Mouse (Mus musculus) lung, embryonic 16.5 days (tissue): ENCODE results near the gene Inpp5f. TPM values are rescaled to one million over a fixed set of nuclear protein-coding genes. Genes with fewer than 3 reads are reported as not detected.
A peak's percentile ranks its signal among the peaks of the same experiment; 100 is the strongest.
"Not testable (repeated sequence)": the region's sequence is repeated elsewhere in the genome, so short reads cannot be mapped to it uniquely, and the experiment has no call there.

Experiments
- ATAC-seq: fragments of 200-750 bp; cut with Nextera tagmentation; 2 replicates; pipeline ENCODE4 v1.8.0; 2017; ENCODE audit warnings: low read depth, mild to moderate bottlenecking, moderate library complexity
- H3K27ac ChIP-seq: fragments of 300-500 bp; sonication (generic); 2 replicates; pipeline ENCODE4 v1.5.1; 2014; ENCODE audit warnings: mild to moderate bottlenecking, control low read depth, low read length
- H3K27me3 ChIP-seq: fragments of 300-500 bp; sonication (generic); 2 replicates; pipeline ENCODE4 v1.6.1; 2014; ENCODE audit warnings: low read depth, low read length, mixed read lengths; ENCODE audit not compliant: control insufficient read depth, insufficient read depth
- H3K36me3 ChIP-seq: fragments of 300-500 bp; sonication (generic); 2 replicates; pipeline ENCODE4 v1.6.1; 2014; ENCODE audit warnings: low read length; ENCODE audit not compliant: control insufficient read depth, insufficient read depth
- H3K4me1 ChIP-seq: fragments of 300-500 bp; sonication (generic); replicated peaks from 2 replicates; pipeline ENCODE4 v1.6.1; 2014; ENCODE audit warnings: low read length, mixed read lengths; ENCODE audit not compliant: control insufficient read depth, insufficient read depth
- H3K4me2 ChIP-seq: fragments of 300-500 bp; sonication (generic); 2 replicates; pipeline ENCODE4 v1.6.1; 2014; ENCODE audit warnings: low read depth, low read length, control low read depth
- H3K4me3 ChIP-seq: fragments of 300-500 bp; sonication (generic); 2 replicates; pipeline ENCODE4 v1.5.1; 2014; ENCODE audit warnings: mild to moderate bottlenecking, low read length, control low read depth
- H3K9ac ChIP-seq: fragments of 300-500 bp; sonication (generic); 2 replicates; pipeline ENCODE4 v1.6.1; 2014; ENCODE audit warnings: low read length, control low read depth
- H3K9me3 ChIP-seq: fragments of 300-500 bp; sonication (generic); 2 replicates; pipeline ENCODE4 v1.6.1; 2016; ENCODE audit warnings: low read length; ENCODE audit not compliant: control insufficient read depth
- WGBS: fragments of 180-500 bp; shearing (Covaris S2); extraction: QIAGEN DNeasy Blood & Tissue Kit; methylation state at CpG from one replicate; pipeline ENCODE4 v1.1.7; 2014; 5-methylcytosine and 5-hydroxymethylcytosine counted together
- polyA plus RNA-seq: library from polyadenylated mRNA; unstranded; fragments of >200 nt; fragmentation: Nextera tagmentation; extraction: Ambion mirVana; gene quantifications from 2 replicates; pipeline ENCODE4 v1.2.1, GENCODE M21; 2015

Inpp5f gene
- polyA plus RNA-seq, 1 experiment from 2014 or later, result 16.2 TPM

- Histone ChIP-seq H3K36me3 (no peaks in the 10 kb centered on the region), H3K9ac (peak overlapping the region; percentile 51), H3K4me2 (peak overlapping the region; percentile 60), H3K4me3 (no peak overlapping the region), H3K27me3 (no peaks in the 10 kb centered on the region), H3K9me3 (no peaks in the 10 kb centered on the region; the same call in 1 of the 2 replicates), H3K27ac (peak overlapping the region; percentile 73), H3K4me1 (peaks cover 18% of the 10 kb centered on the region)
- ATAC-seq, result peak; percentile 29; the same call in 1 of the 2 replicates
- 10% methylated on average over 9 of the region's 9 CpGs for WGBS
Measured at GRCm38 (mm10) chr7:128591345-128592084, 19.6 kb upstream of the Inpp5f start.

- Histone ChIP-seq H3K4me2 (peak overlapping the region; percentile 60), H3K4me1 (peaks cover 18% of the 10 kb centered on the region), H3K36me3 (no peaks in the 10 kb centered on the region), H3K9me3 (peaks cover 4% of the 10 kb centered on the region), H3K4me3 (peak overlapping the region; percentile 39), H3K9ac (peak overlapping the region; percentile 51), H3K27me3 (no peaks in the 10 kb centered on the region), H3K27ac (peak overlapping the region; percentile 73)
- ATAC-seq, result peak; percentile 75
- 9% methylated on average over 21 of the region's 21 CpGs for WGBS
Measured at GRCm38 (mm10) chr7:128592118-128592935, 18.8 kb upstream of the Inpp5f start.

GRCm38 (mm10) chr7:128592936-128593241 is 18.2 kb upstream of the Inpp5f start:
- peak overlapping the region; percentile 39 for H3K4me3 ChIP-seq
- no peak for ATAC-seq
- peak overlapping the region; percentile 60 for H3K4me2 ChIP-seq

GRCm38 (mm10) chr7:128596274-128596673 is 14.9 kb upstream of the Inpp5f start:
- Histone ChIP-seq H3K9me3 (peaks cover 4% of the 10 kb centered on the region), H3K4me3 (no peak overlapping the region), H3K4me1 (peaks cover 17% of the 10 kb centered on the region), H3K4me2 (no peak overlapping the region), H3K9ac (no peak overlapping the region), H3K27ac (no peak overlapping the region), H3K36me3 (no peaks in the 10 kb centered on the region), H3K27me3 (no peaks in the 10 kb centered on the region)
- WGBS, result 95% methylated on average over 2 of the region's 2 CpGs
- no peak for ATAC-seq

More at GRCm38 (mm10) chr7:128592936-128593241, 18.2 kb upstream of the Inpp5f start:
- WGBS, result 14% methylated on average over 6 of the region's 6 CpGs
- H3K9ac ChIP-seq, result 0 out of 2 replicates have a peak overlapping the region, but pooled peaks have one; percentile 7
- H3K36me3 ChIP-seq, result no peaks in the 10 kb centered on the region
- peaks cover 4% of the 10 kb centered on the region for H3K9me3 ChIP-seq
- H3K27me3 ChIP-seq, result no peaks in the 10 kb centered on the region
- peak overlapping the region; percentile 73 for H3K27ac ChIP-seq
- peaks cover 18% of the 10 kb centered on the region for H3K4me1 ChIP-seq

GRCm38 (mm10) chr7:128599072-128599471 is 12.1 kb upstream of the Inpp5f start:
- no peak overlapping the region for H3K9ac ChIP-seq
- H3K4me1 ChIP-seq, result no peaks in the 10 kb centered on the region
- no peaks in the 10 kb centered on the region for H3K27me3 ChIP-seq
- no peaks in the 10 kb centered on the region for H3K36me3 ChIP-seq
- no peak overlapping the region for H3K4me2 ChIP-seq
- no peak overlapping the region for H3K27ac ChIP-seq
- no peak for ATAC-seq
- no peak overlapping the region for H3K4me3 ChIP-seq
- H3K9me3 ChIP-seq, result peaks cover 4% of the 10 kb centered on the region
- 67% methylated on average over 5 of the region's 5 CpGs for WGBS

- no peak overlapping the region for H3K4me2 ChIP-seq
- no peak overlapping the region for H3K9ac ChIP-seq
- peaks cover 2% of the 10 kb centered on the region for H3K9me3 ChIP-seq
- no peaks in the 10 kb centered on the region for H3K4me1 ChIP-seq
- no peaks in the 10 kb centered on the region for H3K36me3 ChIP-seq
- H3K27me3 ChIP-seq, result no peaks in the 10 kb centered on the region
- 73% methylated on average over 5 of the region's 5 CpGs for WGBS
- no peak overlapping the region for H3K27ac ChIP-seq
- no peak for ATAC-seq
- H3K4me3 ChIP-seq, result no peak overlapping the region
Measured at GRCm38 (mm10) chr7:128601826-128602225, 9.3 kb upstream of the Inpp5f start.

GRCm38 (mm10) chr7:128609936-128610335 is 1.2 kb upstream of the Inpp5f start:
- H3K9me3 ChIP-seq, H3K4me2 ChIP-seq, H3K27ac ChIP-seq, H3K36me3 ChIP-seq, H3K27me3 ChIP-seq, ATAC-seq, H3K9ac ChIP-seq, H3K4me3 ChIP-seq: not testable (repeated sequence)
- WGBS, result 95% methylated on average over 7 of the region's 9 CpGs
- peaks cover 11% of the 10 kb centered on the region for H3K4me1 ChIP-seq

GRCm38 (mm10) chr7:128610490-128610889 is 638 bp upstream of the Inpp5f start:
- no peaks in the 10 kb centered on the region for H3K27me3 ChIP-seq
- H3K36me3 ChIP-seq, result no peaks in the 10 kb centered on the region
- H3K4me1 ChIP-seq, result peaks cover 11% of the 10 kb centered on the region
- 80% methylated on average over 6 of the region's 6 CpGs for WGBS
- no peak for ATAC-seq
- H3K4me2 ChIP-seq, result peak overlapping the region; percentile 64
- H3K9ac ChIP-seq, result peak overlapping the region; percentile 61
- H3K4me3 ChIP-seq, result peak overlapping the region; percentile 91
- H3K9me3 ChIP-seq, result no peaks in the 10 kb centered on the region
- H3K27ac ChIP-seq, result peak overlapping the region; percentile 83

- Histone ChIP-seq H3K4me2 (peak overlapping the region; percentile 95), H3K4me3 (peak overlapping the region; percentile 91), H3K36me3 (no peaks in the 10 kb centered on the region), H3K9me3 (no peaks in the 10 kb centered on the region), H3K27ac (peak overlapping the region; percentile 86), H3K4me1 (peaks cover 11% of the 10 kb centered on the region), H3K27me3 (no peaks in the 10 kb centered on the region), H3K9ac (peak overlapping the region; percentile 94)
- no peak for ATAC-seq
- WGBS, result 9% methylated on average over 22 of the region's 22 CpGs
Measured at GRCm38 (mm10) chr7:128611799-128612411, 777 bp downstream of the Inpp5f start.
